ENCODE assay signal across 15 mouse cellular contexts in genomic region chrX:6393861-6394260, GRCm38 (mm10).
"Had no signal": no experiment of that assay in that cellular context is flagged by ENCODE, and none has a peak within 500 bp of the region (broad histone marks: within the 10 kb centered on the region; RNA-seq: fewer than 3 reads in every experiment).

No protein-coding gene starts in this region.

- H3K27ac ChIP-seq: intestine, embryonic 15.5 days; left cerebral cortex, adult 2 months; limb, embryonic 12.5 days; limb, embryonic 15.5 days; liver, embryonic 14.5 days had no signal

- H3K4me1 ChIP-seq: intestine, embryonic 15.5 days; limb, embryonic 12.5 days; limb, embryonic 15.5 days had no signal

- H3K4me3 ChIP-seq: intestine, embryonic 15.5 days; left cerebral cortex, adult 2 months; limb, embryonic 12.5 days; limb, embryonic 15.5 days had no signal

- DNase-seq: layer of hippocampus, postnatal 36 days; liver, postnatal 0 days; lung, embryonic 14.5 days; lung, postnatal 14 days; lung, postnatal 4 days; midbrain, embryonic 14.5 days; thymus, adult 18-20 months; thymus, postnatal 36 days had no signal

- H3K27me3 ChIP-seq: intestine, embryonic 15.5 days; limb, embryonic 12.5 days; limb, embryonic 15.5 days had no signal

- H3K9me3 ChIP-seq: intestine, embryonic 15.5 days; limb, embryonic 12.5 days; limb, embryonic 15.5 days had no signal

- H3K4me2 ChIP-seq: intestine, embryonic 15.5 days; limb, embryonic 12.5 days; limb, embryonic 15.5 days; liver, embryonic 11.5 days; lung, embryonic 14.5 days; midbrain, embryonic 11.5 days had no signal

- ATAC-seq: intestine, embryonic 15.5 days; liver, postnatal 0 days had no signal

- H3K9ac ChIP-seq: intestine, embryonic 15.5 days; limb, embryonic 12.5 days; limb, embryonic 15.5 days; liver, embryonic 14.5 days; liver, postnatal 0 days; lung, embryonic 14.5 days had no signal

- H3K36me3 ChIP-seq: intestine, embryonic 15.5 days; limb, embryonic 12.5 days; limb, embryonic 15.5 days had no signal
